Mouse (Mus musculus): Measurements from ENCODE around the gene Fam124a. TPM values are rescaled to one million over a fixed set of nuclear protein-coding genes. Genes with fewer than 3 reads are reported as not detected.
A peak's percentile ranks its signal among the peaks of the same experiment; 100 is the strongest.

Fam124a gene
- total RNA-seq, 1 experiment, result 1.7 TPM

DNA sequence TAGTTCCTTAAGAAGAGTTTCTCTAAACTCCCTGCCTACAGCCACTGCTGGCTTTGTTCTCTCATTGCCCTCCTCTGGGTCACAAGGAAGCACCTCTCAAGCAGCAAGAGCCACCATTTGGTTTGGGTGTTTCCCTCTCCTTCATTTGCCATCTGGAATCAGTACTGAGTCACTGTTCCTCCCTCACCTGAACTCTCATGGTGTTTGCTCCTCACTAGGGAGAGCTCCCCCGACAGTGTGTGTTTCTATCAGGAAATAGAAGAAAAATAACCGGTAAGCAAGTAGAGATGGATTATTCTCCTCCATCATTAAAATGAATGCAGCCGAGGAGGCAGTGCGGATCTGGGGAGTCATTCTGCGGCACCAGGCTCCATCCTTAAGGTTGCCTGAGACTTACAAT, 13.9 kb downstream of the Fam124a start:
- DNase-seq (ENCODE audit: low read depth, low spot score), result no peak
- Histone ChIP-seq H3K27ac (ENCODE audit: insufficient read depth, low read depth, low read length, poor library complexity, severe bottlenecking) (no peak overlapping the region), H3K9ac (ENCODE audit: insufficient read depth, low read depth, low read length, poor library complexity, severe bottlenecking) (no peak overlapping the region), H3K36me3 (ENCODE audit: control insufficient read depth, insufficient read depth, low read length, poor library complexity, severe bottlenecking) (no peaks in the 10 kb centered on the region), H3K9me3 (ENCODE audit: control insufficient read depth, insufficient read depth, low read depth, low read length) (no peaks in the 10 kb centered on the region), H3K4me1 (ENCODE audit: control insufficient read depth in 2 of 2, insufficient read depth in 2 of 2, low read length in 2 of 2, poor library complexity in 1 of 2) (peaks cover 0 to 2% of the 10 kb centered on the region in 2 experiments; a peak in 1 of 4 replicates), H3K4me3 (ENCODE audit: insufficient read depth in 1 of 2, low read depth in 1 of 2, low read length in 2 of 2, poor library complexity in 1 of 2, severe bottlenecking in 1 of 2) (no peak overlapping the region)
- no peak for TF ChIP-seq ZC3H11A (IDR thresholded peaks at IDR 0.05; ENCODE audit: borderline replicate concordance, low read depth, low read length)
- no peak for TF ChIP-seq CHD2 (IDR thresholded peaks at IDR 0.05; ENCODE audit: low read depth, low read length)
- no peak for TF ChIP-seq HCFC1 (IDR thresholded peaks at IDR 0.05; ENCODE audit: borderline replicate concordance, insufficient read depth, low read length)
- no peak for TF ChIP-seq ZNF384 (IDR thresholded peaks at IDR 0.05; ENCODE audit: low read depth, low read length)
- TF ChIP-seq MAFK (IDR thresholded peaks at IDR 0.05; ENCODE audit: insufficient read depth, low read depth, low read length), result no peak
- in situ Hi-C loops (cut with MboI; ENCODE audit: low sequenced_read_pairs in 2 of 2, unreplicated experiment in 2 of 2), result no loop called here

DNA sequence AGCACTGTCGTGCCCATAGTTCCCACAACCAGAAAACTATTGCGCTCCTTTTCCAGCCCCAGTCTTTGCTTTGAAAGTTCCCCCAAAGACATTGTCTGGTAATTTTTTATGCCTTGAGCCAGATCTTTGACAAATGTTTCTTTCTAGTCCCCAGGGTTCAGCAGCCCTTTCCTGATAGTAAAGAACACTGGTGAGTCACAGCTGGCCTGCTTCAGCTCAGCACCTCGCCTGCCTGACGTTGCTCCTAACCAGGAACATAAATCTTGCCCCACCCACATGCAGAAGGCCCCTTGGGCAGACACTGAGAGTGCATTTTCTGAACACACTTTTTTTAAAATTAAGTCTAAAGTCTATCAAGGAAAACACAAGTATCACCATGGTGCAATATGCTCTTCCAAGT, 14.8 kb downstream of the Fam124a start:
- in situ Hi-C loops (cut with MboI; ENCODE audit: low sequenced_read_pairs in 2 of 2, unreplicated experiment in 2 of 2), result no loop called here
- DNase-seq (ENCODE audit: low read depth, low spot score), result no peak
- H3K9me3 ChIP-seq (ENCODE audit: control insufficient read depth, insufficient read depth, low read depth, low read length), result no peaks in the 10 kb centered on the region
- peaks cover 0 to 2% of the 10 kb centered on the region in 2 experiments; a peak in 1 of 4 replicates for H3K4me1 ChIP-seq (ENCODE audit: control insufficient read depth in 2 of 2, insufficient read depth in 2 of 2, low read length in 2 of 2, poor library complexity in 1 of 2)
- TF ChIP-seq CHD2 (IDR thresholded peaks at IDR 0.05; ENCODE audit: low read depth, low read length) (no peak), ZNF384 (IDR thresholded peaks at IDR 0.05; ENCODE audit: low read depth, low read length) (no peak), HCFC1 (IDR thresholded peaks at IDR 0.05; ENCODE audit: borderline replicate concordance, insufficient read depth, low read length) (no peak), ZC3H11A (IDR thresholded peaks at IDR 0.05; ENCODE audit: borderline replicate concordance, low read depth, low read length) (no peak), MAFK (IDR thresholded peaks at IDR 0.05; ENCODE audit: insufficient read depth, low read depth, low read length) (no peak)
- no peak overlapping the region for H3K4me3 ChIP-seq (ENCODE audit: insufficient read depth in 1 of 2, low read depth in 1 of 2, low read length in 2 of 2, poor library complexity in 1 of 2, severe bottlenecking in 1 of 2)
- H3K9ac ChIP-seq (ENCODE audit: insufficient read depth, low read depth, low read length, poor library complexity, severe bottlenecking), result no peak overlapping the region
- H3K27ac ChIP-seq (ENCODE audit: insufficient read depth, low read depth, low read length, poor library complexity, severe bottlenecking), result no peak overlapping the region
- no peaks in the 10 kb centered on the region for H3K36me3 ChIP-seq (ENCODE audit: control insufficient read depth, insufficient read depth, low read length, poor library complexity, severe bottlenecking)

DNA sequence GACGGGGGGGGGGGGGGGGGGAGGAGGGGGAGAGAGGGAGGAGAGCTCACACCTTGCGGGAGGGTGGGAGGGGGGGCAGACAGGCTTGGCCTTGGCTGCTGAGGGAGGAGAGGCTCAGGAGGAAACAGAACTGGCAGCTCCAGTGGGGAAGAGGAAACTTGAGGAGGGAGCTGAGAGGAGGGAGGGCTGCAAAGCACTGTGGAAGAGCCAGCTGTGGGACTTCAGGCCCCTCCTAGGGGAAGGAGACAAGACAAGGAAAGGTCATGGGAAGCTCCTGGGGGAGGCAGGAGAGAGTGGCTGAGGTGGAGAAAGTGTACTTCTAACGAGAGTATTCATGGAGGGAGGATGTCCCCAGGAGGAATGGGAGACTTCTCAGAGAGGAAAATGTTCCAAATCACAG, 17.9 kb downstream of the Fam124a start:
- in situ Hi-C loops (cut with MboI; ENCODE audit: low sequenced_read_pairs in 2 of 2, unreplicated experiment in 2 of 2), result no loop called here
- no peak overlapping the region for H3K27ac ChIP-seq (ENCODE audit: insufficient read depth, low read depth, low read length, poor library complexity, severe bottlenecking)
- TF ChIP-seq ZNF384 (IDR thresholded peaks at IDR 0.05; ENCODE audit: low read depth, low read length), result no peak
- TF ChIP-seq HCFC1 (IDR thresholded peaks at IDR 0.05; ENCODE audit: borderline replicate concordance, insufficient read depth, low read length), result no peak
- TF ChIP-seq CHD2 (IDR thresholded peaks at IDR 0.05; ENCODE audit: low read depth, low read length), result no peak
- TF ChIP-seq MAFK (IDR thresholded peaks at IDR 0.05; ENCODE audit: insufficient read depth, low read depth, low read length), result no peak
- no peak for TF ChIP-seq ZC3H11A (IDR thresholded peaks at IDR 0.05; ENCODE audit: borderline replicate concordance, low read depth, low read length)
- H3K4me1 ChIP-seq (ENCODE audit: control insufficient read depth in 2 of 2, insufficient read depth in 2 of 2, low read length in 2 of 2, poor library complexity in 1 of 2), result peaks cover 0 to 2% of the 10 kb centered on the region in 2 experiments; a peak in 1 of 4 replicates
- no peak for DNase-seq (ENCODE audit: low read depth, low spot score)
- no peaks in the 10 kb centered on the region for H3K9me3 ChIP-seq (ENCODE audit: control insufficient read depth, insufficient read depth, low read depth, low read length)
- no peak overlapping the region for H3K9ac ChIP-seq (ENCODE audit: insufficient read depth, low read depth, low read length, poor library complexity, severe bottlenecking)
- H3K4me3 ChIP-seq (ENCODE audit: insufficient read depth in 1 of 2, low read depth in 1 of 2, low read length in 2 of 2, poor library complexity in 1 of 2, severe bottlenecking in 1 of 2), result peak overlapping the region in 1 of 2 experiments; percentile 46; a peak in 3 of 4 replicates
- no peaks in the 10 kb centered on the region for H3K36me3 ChIP-seq (ENCODE audit: control insufficient read depth, insufficient read depth, low read length, poor library complexity, severe bottlenecking)

DNA sequence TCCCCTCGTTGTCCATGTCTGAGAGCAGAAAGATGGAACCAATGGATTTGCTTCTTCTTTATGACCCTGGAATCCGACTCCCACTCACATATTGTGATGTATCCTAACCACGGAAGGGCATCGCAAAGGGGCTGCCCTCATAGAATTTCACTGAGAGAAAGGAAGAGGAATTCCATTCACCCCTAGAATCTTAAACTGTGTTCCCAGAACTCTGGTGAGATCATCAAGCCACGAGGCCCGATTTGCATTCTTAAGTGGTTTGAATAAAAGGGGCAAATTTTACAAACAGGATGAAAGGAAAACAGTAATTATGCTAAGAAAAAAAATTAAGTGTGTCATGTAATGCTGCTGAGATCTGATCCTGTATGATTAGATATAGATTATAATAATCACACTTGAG, 19.4 kb downstream of the Fam124a start:
- in situ Hi-C loops (cut with MboI; ENCODE audit: low sequenced_read_pairs in 2 of 2, unreplicated experiment in 2 of 2), result no loop called here
- H3K36me3 ChIP-seq (ENCODE audit: control insufficient read depth, insufficient read depth, low read length, poor library complexity, severe bottlenecking), result no peaks in the 10 kb centered on the region
- no peak overlapping the region for H3K27ac ChIP-seq (ENCODE audit: insufficient read depth, low read depth, low read length, poor library complexity, severe bottlenecking)
- H3K4me3 ChIP-seq (ENCODE audit: insufficient read depth in 1 of 2, low read depth in 1 of 2, low read length in 2 of 2, poor library complexity in 1 of 2, severe bottlenecking in 1 of 2), result no peak overlapping the region
- H3K4me1 ChIP-seq (ENCODE audit: control insufficient read depth in 2 of 2, insufficient read depth in 2 of 2, low read length in 2 of 2, poor library complexity in 1 of 2), result peaks cover 0 to 2% of the 10 kb centered on the region in 2 experiments; a peak in 1 of 4 replicates
- DNase-seq (ENCODE audit: low read depth, low spot score), result no peak
- no peak overlapping the region for H3K9ac ChIP-seq (ENCODE audit: insufficient read depth, low read depth, low read length, poor library complexity, severe bottlenecking)
- no peaks in the 10 kb centered on the region for H3K9me3 ChIP-seq (ENCODE audit: control insufficient read depth, insufficient read depth, low read depth, low read length)
- TF ChIP-seq MAFK (IDR thresholded peaks at IDR 0.05; ENCODE audit: insufficient read depth, low read depth, low read length) (no peak), ZNF384 (IDR thresholded peaks at IDR 0.05; ENCODE audit: low read depth, low read length) (no peak), HCFC1 (IDR thresholded peaks at IDR 0.05; ENCODE audit: borderline replicate concordance, insufficient read depth, low read length) (no peak), ZC3H11A (IDR thresholded peaks at IDR 0.05; ENCODE audit: borderline replicate concordance, low read depth, low read length) (no peak), CHD2 (IDR thresholded peaks at IDR 0.05; ENCODE audit: low read depth, low read length) (no peak)

DNA sequence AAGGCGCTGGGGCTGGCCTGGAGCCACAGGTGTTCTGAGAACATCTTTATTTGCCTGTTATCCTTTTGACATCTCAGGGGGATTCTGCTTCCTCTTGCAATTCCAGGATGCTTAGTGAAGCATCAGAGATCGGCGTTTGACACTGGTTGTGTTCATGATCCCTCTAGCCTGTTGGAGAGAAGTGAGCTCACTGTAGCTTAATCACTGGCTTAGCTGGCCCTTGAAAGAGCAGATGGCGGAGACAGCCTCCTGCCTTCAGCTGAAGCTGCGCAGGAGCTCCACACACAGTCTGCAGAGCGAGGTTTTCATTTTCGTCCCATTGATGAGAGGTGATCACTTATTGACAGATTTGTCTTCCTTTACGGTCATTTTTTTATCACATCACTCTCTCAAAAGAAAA, 20.3 kb downstream of the Fam124a start:
- Histone ChIP-seq H3K4me3 (ENCODE audit: insufficient read depth in 1 of 2, low read depth in 1 of 2, low read length in 2 of 2, poor library complexity in 1 of 2, severe bottlenecking in 1 of 2) (no peak overlapping the region), H3K9ac (ENCODE audit: insufficient read depth, low read depth, low read length, poor library complexity, severe bottlenecking) (no peak overlapping the region), H3K9me3 (ENCODE audit: control insufficient read depth, insufficient read depth, low read depth, low read length) (no peaks in the 10 kb centered on the region), H3K27ac (ENCODE audit: insufficient read depth, low read depth, low read length, poor library complexity, severe bottlenecking) (no peak overlapping the region), H3K36me3 (ENCODE audit: control insufficient read depth, insufficient read depth, low read length, poor library complexity, severe bottlenecking) (no peaks in the 10 kb centered on the region), H3K4me1 (ENCODE audit: control insufficient read depth in 2 of 2, insufficient read depth in 2 of 2, low read length in 2 of 2, poor library complexity in 1 of 2) (peaks cover 0 to 2% of the 10 kb centered on the region in 2 experiments; a peak in 1 of 4 replicates)
- DNase-seq (ENCODE audit: low read depth, low spot score), result no peak
- TF ChIP-seq CHD2 (IDR thresholded peaks at IDR 0.05; ENCODE audit: low read depth, low read length) (no peak), MAFK (IDR thresholded peaks at IDR 0.05; ENCODE audit: insufficient read depth, low read depth, low read length) (no peak), ZNF384 (IDR thresholded peaks at IDR 0.05; ENCODE audit: low read depth, low read length) (no peak), ZC3H11A (IDR thresholded peaks at IDR 0.05; ENCODE audit: borderline replicate concordance, low read depth, low read length) (no peak), HCFC1 (IDR thresholded peaks at IDR 0.05; ENCODE audit: borderline replicate concordance, insufficient read depth, low read length) (no peak)
- in situ Hi-C loops (cut with MboI; ENCODE audit: low sequenced_read_pairs in 2 of 2, unreplicated experiment in 2 of 2), result no loop called here
